Mouse (Mus musculus) cortical plate, adult 2 months (tissue): ENCODE data around the gene Ell3. TPM values are rescaled to one million over a fixed set of nuclear protein-coding genes. Genes with fewer than 3 reads are reported as not detected.
"Not testable (repeated sequence)": the region's sequence is repeated elsewhere in the genome, so short reads cannot be mapped to it uniquely, and the experiment has no call there.

Source experiments
- H3K27ac ChIP-seq: fragments of 200-500 bp; 2 replicates; pipeline ENCODE4 v1.5.1; 2012; ENCODE audit warnings: low read length, control low read depth, inconsistent platforms; ENCODE audit not compliant: insufficient read depth
- H3K4me1 ChIP-seq: fragments of 200-500 bp; 2 replicates; pipeline ENCODE4 v1.6.1; 2011; ENCODE audit warnings: low read length; ENCODE audit not compliant: control insufficient read depth, insufficient read depth
- H3K4me3 ChIP-seq: fragments of 200-500 bp; 2 replicates; pipeline ENCODE4 v1.5.1; 2011; ENCODE audit warnings: mild to moderate bottlenecking, low read length, control low read depth; ENCODE audit not compliant: insufficient read depth
- CTCF ChIP-seq: fragments of 200-500 bp; IDR thresholded peaks from 2 replicates; pipeline ENCODE4 v1.5.1; 2011; ENCODE audit warnings: mild to moderate bottlenecking, control low read depth, low read length; ENCODE audit not compliant: insufficient read depth; ENCODE audit errors: extremely low read depth
- POLR2A ChIP-seq: fragments of 200-500 bp; IDR thresholded peaks from 2 replicates; pipeline ENCODE4 v1.6.1; 2011; ENCODE audit warnings: mild to moderate bottlenecking, low read length, control low read depth; ENCODE audit not compliant: insufficient read depth; ENCODE audit errors: extremely low read depth
- polyA plus RNA-seq: library from polyadenylated mRNA; depleted of rRNA; stranded (reverse); fragments of >200 nt; gene quantifications from 2 replicates; pipeline ENCODE4 v1.2.3, GENCODE M21; 2012; rRNA removed

The Ell3 gene
- polyA plus RNA-seq, result 0.06 and 0.08 TPM in 2 replicates

- H3K4me1 ChIP-seq, result no peaks in the 10 kb centered on the region
- TF ChIP-seq POLR2A (no peak), CTCF (no peak)
- no peak within 1 kb of the TSS for H3K27ac ChIP-seq
- H3K4me3 ChIP-seq, result no peak within 1 kb of the TSS
Measured at GRCm38 (mm10) chr2:121444178-121444577, at the start of gene Ell3. Ell3 (minus strand) TSS chr2:121444278.

GRCm38 (mm10) chr2:121484403-121484802 lies 40.3 kb upstream of the Ell3 start:
- H3K27ac ChIP-seq, H3K4me3 ChIP-seq, H3K4me1 ChIP-seq: not testable (repeated sequence)

- no peak overlapping the region for H3K4me3 ChIP-seq
- no peaks in the 10 kb centered on the region for H3K4me1 ChIP-seq
- TF ChIP-seq CTCF, result no peak
- no peak for TF ChIP-seq POLR2A
- no peak overlapping the region for H3K27ac ChIP-seq
Measured at GRCm38 (mm10) chr2:121483576-121483975, 39.5 kb upstream of the Ell3 start.

GRCm38 (mm10) chr2:121480916-121481315 lies 36.8 kb upstream of the Ell3 start:
- not testable (repeated sequence) for H3K27ac ChIP-seq, H3K4me1 ChIP-seq, H3K4me3 ChIP-seq

- peak; percentile 39 for TF ChIP-seq CTCF
- TF ChIP-seq POLR2A, result no peak
- Histone ChIP-seq H3K4me3 (no peak overlapping the region), H3K4me1 (no peaks in the 10 kb centered on the region), H3K27ac (no peak overlapping the region)
Measured at GRCm38 (mm10) chr2:121480498-121480897, 36.4 kb upstream of the Ell3 start.

- TF ChIP-seq CTCF (no peak), POLR2A (no peak)
- Histone ChIP-seq H3K27ac (no peak overlapping the region), H3K4me3 (no peak overlapping the region), H3K4me1 (no peaks in the 10 kb centered on the region)
Measured at GRCm38 (mm10) chr2:121477491-121478266, 33.6 kb upstream of the Ell3 start.

- H3K4me3 ChIP-seq, H3K4me1 ChIP-seq, H3K27ac ChIP-seq: not testable (repeated sequence)
Measured at GRCm38 (mm10) chr2:121475306-121475705, 31.2 kb upstream of the Ell3 start.

GRCm38 (mm10) chr2:121474180-121474535 lies 30.1 kb upstream of the Ell3 start:
- H3K4me1 ChIP-seq, result peaks cover 2% of the 10 kb centered on the region; the same call in 1 of the 2 replicates
- no peak overlapping the region for H3K27ac ChIP-seq
- H3K4me3 ChIP-seq, result peak overlapping the region; percentile 68
- no peak for TF ChIP-seq POLR2A
- TF ChIP-seq CTCF, result no peak

GRCm38 (mm10) chr2:121473301-121474179 lies 29.5 kb upstream of the Ell3 start, which contains the start of gene Mfap1b:
Mfap1b (minus strand) TSS chr2:121474067.
- H3K27ac ChIP-seq, H3K4me1 ChIP-seq: not testable (repeated sequence)
- TF ChIP-seq POLR2A, result peak; percentile 91
- H3K4me3 ChIP-seq, result peak within 1 kb of the TSS; percentile 68

GRCm38 (mm10) chr2:121472783-121473182 lies 28.7 kb upstream of the Ell3 start:
- H3K4me1 ChIP-seq, H3K4me3 ChIP-seq, H3K27ac ChIP-seq: not testable (repeated sequence)

- not testable (repeated sequence) for H3K4me1 ChIP-seq, H3K4me3 ChIP-seq, H3K27ac ChIP-seq
Measured at GRCm38 (mm10) chr2:121468982-121469381, 24.9 kb upstream of the Ell3 start.
